Mouse (Mus musculus) macrophage (primary cell): Measurements from ENCODE around the gene Papola. TPM values are rescaled to one million over a fixed set of nuclear protein-coding genes. Genes with fewer than 3 reads are reported as not detected.

Experiments used
- polyA plus RNA-seq: library from polyadenylated mRNA; stranded (reverse); fragments of 250-400 nt; gene quantifications from 3 replicates; pipeline ENCODE4 v1.2.4, GENCODE M21; 2018; ENCODE audit warnings: inconsistent platforms

Gene Papola
- polyA plus RNA-seq, 1 experiment from 2014 or later, result 86.0 TPM

Other genes starting within 250 kb of the Papola start
- gene Bdkrb2, start 221.5 kb upstream of the Papola start, polyA plus RNA-seq, result not detected in 3 replicates
- gene Bdkrb1, start 181.6 kb upstream of the Papola start, polyA plus RNA-seq, result not detected in 3 replicates
- gene Gskip, start 99.9 kb upstream of the Papola start, polyA plus RNA-seq, result 14.1 to 17.9 TPM (median 17.7 TPM) in 3 replicates
- gene Atg2b, start 99.5 kb upstream of the Papola start, polyA plus RNA-seq, result 12.7 to 15.8 TPM (median 15.7 TPM) in 3 replicates
- not detected in 3 replicates for gene Ak7, start 78.7 kb upstream of the Papola start, polyA plus RNA-seq
- gene Vrk1, start 225.5 kb downstream of the Papola start, polyA plus RNA-seq, result 20.2 to 25.7 TPM (median 22.1 TPM) in 3 replicates